Mouse (Mus musculus) monocyte, adult 5-6 weeks (primary cell): ENCODE measurements around the gene Myl9. TPM values are rescaled to one million over a fixed set of nuclear protein-coding genes. Genes with fewer than 3 reads are reported as not detected.
"Not testable (repeated sequence)": the region's sequence is repeated elsewhere in the genome, so short reads cannot be mapped to it uniquely, and the experiment has no call there.

Experiments used
- ATAC-seq: fragments of 153-309, 156-312 bp; replicated peaks from 2 replicates; pipeline ENCODE4 v1.8.0; 2017; ENCODE audit warnings: mild to moderate bottlenecking; ENCODE audit not compliant: low TSS enrichment, insufficient number of reproducible peaks, severe bottlenecking, poor library complexity, low FRiP score
- total RNA-seq: library from RNA; stranded (forward); fragments of 200-1000, 200-491, 200-594 nt; gene quantifications from 3 replicates; pipeline ENCODE4 v1.2.3, GENCODE M21; 2017

The Myl9 gene
- total RNA-seq, 1 experiment from 2014 or later = 5.0 TPM

DNA sequence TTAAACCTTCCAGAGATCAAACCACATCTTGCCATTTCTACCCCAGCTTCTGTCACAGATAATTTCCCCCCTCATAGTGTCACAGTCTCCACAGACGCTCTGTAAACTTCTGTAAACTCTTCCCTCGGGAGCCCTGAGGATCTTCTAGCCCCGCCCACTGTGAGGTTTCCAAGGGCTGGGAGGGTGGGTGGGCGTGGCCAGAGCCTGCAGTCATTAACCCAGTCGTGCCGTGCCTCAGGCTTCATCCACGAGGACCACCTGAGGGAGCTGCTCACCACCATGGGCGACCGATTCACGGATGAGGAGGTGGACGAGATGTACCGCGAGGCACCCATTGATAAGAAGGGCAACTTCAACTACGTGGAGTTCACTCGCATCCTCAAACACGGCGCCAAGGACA, 5.5 kb downstream of the Myl9 start:
- no peak for ATAC-seq

DNA sequence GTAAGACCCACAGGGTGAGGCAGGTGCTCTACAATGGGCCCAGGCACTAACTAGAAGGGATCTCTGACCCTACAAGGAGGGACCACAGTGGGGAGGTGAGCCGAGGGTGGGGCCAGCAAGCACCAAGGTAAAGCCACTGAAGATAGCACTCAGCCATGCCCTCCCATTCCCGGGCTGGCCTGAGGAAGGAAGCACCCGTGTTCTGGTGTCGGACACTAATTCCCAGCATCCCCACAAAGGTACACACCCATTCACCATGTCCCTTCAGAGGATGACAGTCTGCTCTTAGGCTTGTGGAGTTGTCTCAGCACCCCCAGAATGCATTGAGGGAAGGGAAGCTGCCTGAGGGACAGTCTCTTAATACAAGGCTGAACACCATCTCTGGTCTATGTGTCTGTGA, 6.1 kb downstream of the Myl9 start:
- ATAC-seq = no peak

DNA sequence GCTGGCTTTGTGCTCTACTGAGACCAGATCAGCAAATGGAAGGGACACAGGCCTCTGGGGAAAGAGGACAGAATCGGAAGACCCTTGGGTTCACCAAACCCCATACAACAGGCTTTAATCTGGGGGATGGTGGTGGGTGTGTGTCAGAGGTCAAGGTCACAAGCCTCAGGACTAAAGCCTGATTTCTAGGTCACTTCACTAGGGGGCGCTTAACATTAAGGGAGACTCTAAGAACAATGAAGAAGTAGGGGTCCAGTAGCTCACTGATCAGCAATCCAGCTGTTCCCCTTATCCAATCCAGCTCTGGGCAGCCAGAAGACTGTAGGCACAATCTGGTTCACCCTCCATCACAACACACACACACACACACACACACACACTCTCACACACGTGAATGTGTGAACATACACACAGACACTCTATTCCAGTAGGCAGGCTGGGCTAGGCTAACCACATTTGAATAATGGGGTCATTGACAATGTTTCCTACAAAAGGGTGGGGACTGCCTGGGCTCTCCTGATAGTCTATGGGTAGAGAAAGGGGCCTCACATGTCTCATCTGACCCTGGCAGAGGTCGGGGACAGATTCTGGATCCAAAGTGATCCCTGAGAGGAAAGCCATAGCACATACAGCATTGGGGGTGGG, 6.7 kb downstream of the Myl9 start:
- no peak for ATAC-seq

DNA sequence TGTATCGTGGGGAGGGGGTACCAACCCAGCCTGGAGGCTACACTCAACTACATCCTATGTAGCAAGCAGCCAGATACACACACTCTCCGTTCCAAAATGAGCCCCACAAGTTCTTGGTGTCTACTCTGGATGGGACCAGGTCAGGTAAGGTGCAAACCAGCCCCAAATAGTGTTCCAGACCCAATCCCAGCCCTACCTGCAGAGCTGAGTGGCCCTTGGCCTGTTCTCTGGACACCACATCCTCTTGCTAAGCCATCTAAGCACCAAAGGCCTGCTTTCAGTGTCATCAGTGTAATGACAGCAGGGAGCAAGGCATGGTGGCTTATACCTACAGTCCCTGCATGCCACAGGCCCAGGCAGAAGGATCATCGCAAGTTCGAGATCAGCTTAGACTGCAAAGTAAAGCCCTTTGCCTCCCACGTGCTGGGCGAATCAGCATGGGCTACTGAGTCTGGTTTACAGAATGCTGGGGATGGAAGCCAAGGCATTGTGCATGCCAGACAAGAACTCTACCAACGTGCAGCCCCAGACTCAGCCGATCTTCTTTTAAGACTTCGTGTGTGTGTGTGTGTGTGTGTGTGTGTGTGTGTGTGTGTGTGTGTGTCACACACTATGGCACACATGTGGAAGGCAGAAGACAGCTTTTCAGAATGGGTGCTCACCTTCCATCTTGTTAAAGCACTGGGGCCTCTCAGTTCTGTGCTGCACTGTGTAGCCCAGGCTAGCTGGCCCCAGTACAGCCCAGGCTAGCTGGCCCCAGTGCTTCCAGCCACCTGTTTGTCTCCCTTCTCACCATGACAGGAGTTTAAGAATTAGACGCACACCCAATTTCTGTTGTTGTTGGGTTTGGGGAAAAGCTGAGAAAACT, 7.5 kb downstream of the Myl9 start:
- no peak for ATAC-seq

DNA sequence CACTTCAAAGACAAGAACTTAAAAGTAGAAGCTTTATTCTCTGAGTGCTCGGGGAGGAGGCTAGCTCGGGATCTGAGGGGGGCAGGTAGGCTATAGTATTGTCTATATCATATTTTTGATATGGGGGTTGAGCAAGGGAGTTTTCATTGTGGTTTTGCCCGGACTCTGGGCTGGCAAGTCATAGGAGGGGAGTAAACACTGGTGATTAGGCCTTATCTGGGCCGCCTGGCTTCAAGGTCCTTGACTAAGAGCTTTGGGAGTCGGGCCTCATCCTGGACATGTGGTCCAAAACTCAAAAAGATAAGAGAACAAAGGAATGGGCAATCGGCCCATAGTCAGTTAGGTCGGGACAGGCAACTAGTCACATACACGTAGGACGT, 8.1 kb downstream of the Myl9 start:
- ATAC-seq = no peak

DNA sequence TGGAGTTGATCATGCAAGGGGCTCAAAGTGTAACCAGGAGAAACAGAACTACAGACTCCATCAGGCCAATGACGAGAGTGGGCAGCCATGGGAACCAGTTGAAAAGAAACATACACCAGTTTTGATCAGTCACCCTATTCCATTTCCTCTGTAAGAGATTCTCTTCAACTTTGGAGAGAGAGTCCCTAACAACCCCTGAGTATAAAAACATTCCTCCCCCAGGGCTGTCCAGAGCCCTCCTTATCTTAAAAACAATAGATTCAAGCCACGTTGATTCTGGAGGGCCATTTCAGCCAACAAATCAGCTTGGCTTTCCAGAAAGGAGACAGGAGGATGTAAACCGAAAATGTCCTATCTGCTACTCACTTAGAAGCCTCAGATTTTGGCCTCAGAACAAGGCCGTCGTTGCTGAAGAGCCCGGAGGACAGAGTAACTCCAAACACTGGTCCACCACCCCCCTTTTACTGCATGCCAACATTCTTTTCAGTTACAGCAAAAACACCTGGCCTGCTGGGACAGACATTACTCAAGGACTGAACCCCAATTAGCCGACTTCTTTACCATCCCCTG, 8.9 kb downstream of the Myl9 start:
- no peak for ATAC-seq

DNA sequence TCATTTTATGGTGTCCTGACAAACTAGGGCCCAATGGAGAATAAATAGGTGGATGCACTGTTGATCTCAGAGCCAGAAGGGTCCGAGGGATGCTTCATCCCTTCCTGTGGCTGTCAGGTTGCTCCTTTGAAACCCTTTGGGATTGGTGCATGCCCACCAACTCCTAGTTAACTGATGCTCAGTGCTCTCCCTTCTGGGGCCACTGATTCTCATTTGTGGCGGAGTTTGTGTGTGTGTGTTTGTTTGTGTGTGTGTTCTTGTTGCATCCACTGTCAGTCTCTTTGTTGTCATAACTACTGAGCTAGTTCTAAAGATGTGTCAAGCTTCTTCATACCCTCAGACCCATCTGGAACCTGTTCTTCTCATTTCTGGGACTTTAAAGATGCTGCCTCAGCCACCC, 9.7 kb downstream of the Myl9 start:
- ATAC-seq = no peak

DNA sequence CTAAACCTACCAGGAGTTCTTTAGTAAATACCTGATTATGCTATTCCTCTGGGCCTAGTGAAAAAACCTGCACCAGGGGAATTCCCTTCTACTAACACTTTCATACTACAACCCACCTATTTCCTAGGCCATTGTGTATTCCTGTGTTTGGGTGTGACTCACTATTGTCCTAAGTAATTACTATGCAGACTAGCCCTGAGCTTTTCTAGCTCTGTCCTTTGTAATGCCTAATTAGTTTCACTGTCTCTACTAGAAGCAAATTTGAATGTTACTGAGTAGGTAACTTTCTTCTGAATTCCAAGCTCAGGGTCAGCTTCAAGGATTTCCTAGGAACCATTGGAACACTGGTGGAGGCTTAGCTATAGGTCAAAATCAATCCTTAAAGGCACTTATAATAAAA, 11.1 kb downstream of the Myl9 start:
- ATAC-seq = not testable (repeated sequence)

DNA sequence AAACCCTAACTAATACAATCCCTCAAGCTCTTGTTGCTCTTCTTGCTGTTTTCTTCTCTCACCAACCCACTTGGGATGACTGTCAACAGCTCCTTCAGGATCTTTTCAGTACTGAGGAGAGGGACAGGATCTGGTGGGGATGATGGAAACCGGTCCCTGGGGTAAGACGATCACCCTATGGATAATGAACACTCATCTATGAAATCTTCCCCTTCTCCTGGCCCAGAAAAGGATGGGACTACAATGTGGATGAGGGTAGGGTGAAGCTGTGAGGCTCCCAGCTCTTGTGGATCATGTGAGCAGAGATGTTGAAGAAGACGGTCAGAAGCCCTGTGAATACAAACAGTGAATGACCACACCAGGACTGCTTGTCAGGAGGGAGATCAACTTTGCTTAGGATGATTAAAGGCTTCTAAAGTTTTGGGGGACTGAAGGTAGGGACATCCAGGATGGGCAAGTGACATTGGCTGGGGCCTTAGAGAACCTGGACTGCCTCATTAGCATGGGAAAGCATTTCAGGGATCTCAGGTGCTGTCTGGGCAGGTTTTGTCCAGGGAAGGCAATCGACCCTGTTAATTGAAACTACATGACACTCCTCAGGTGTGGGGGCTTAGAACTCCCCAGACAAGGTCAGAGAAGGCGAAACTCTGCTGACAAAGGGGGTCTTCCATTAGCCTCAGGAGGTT, 12.0 kb downstream of the Myl9 start:
- no peak for ATAC-seq

DNA sequence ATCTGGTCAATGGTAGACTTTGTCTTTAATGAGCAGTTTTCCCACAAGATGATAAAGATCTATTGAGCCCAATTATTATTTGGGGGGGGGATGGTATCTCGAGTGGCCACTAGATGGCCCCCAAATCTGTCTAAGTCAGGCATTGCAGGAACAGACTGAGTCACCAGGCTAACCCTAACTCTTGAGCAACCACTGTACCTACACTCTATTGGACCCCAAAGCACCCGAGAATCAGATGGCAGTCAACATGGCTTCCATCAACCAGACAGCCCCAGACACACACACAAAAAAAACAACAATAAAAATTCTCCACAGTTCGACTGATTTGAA, 12.5 kb downstream of the Myl9 start:
- no peak for ATAC-seq

DNA sequence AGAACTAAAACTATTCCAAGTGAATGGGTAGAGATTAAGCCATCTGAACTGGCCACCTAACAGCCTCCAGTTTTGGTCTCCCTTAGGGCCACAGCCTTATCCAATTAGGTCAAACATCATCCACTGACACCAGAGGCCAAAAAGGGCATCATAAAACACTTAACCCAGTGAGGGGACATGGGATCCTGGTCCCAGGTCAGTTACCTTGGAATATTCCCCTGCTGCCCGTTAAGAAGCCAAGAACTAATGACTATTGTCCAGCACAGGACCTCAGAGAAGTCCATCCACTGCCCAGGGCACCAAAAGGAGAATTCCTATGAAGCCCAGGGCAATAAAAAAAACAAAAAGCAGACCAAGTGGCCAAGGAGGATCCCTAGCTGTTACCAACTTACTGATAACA, 13.6 kb downstream of the Myl9 start:
- no peak for ATAC-seq

DNA sequence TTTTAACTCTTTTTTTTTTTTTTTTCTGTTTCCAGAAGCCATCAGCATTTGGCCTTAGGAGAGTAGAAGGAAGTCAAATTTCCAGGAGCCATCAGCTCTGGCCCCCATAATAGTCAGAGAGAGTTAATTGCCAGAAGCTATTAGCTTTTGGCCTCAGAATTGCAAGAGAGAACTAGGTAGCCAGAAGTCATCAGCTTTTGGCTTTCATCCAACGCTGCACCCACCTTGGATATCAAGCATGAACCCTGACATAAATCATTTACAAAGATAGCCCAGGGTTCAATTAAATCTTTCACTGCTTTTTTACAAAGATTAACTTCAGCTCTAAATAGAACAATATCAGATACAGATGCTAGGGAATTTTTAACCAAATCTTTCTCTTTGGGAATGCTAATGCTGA, 23.3 kb downstream of the Myl9 start:
- no peak for ATAC-seq

DNA sequence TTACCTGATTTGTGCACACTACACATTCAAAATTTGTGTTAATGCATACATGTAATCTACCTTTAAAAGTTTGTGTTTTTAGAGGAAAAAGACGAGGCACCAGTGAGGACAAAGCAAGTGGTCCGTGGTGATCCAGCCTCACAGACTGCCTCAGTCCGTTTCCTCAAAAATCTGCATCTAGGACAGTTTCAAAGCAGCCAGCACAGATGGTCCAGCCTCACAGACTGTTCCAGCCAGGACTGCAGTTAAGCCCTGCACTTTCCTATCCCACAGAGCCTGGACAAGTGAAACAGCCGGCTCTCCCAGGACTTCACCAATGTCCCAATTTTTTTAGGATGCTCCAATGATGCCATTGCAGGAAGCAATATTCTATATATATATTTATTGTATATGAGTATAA, 25.8 kb downstream of the Myl9 start:
- ATAC-seq = no peak

DNA sequence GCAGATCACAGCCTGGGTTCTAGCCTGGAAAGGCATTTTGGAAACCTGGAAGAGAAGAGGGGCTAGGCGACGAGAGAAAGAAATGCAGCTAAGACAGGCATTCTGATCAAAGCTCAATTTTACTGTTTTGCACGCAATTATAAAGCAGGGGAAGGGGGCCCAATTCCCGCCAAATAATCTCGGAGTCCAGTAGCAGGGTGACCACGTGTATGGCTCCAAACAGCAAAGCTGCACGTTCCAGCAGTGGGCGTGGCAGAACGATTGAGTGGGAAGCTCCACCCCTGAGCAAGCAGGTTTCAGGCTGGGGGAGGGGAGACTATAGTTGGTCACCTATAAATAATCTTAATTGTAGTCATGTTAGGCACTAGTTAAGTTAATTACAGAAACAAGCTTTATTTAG, 26.9 kb downstream of the Myl9 start:
- ATAC-seq = not testable (repeated sequence)

DNA sequence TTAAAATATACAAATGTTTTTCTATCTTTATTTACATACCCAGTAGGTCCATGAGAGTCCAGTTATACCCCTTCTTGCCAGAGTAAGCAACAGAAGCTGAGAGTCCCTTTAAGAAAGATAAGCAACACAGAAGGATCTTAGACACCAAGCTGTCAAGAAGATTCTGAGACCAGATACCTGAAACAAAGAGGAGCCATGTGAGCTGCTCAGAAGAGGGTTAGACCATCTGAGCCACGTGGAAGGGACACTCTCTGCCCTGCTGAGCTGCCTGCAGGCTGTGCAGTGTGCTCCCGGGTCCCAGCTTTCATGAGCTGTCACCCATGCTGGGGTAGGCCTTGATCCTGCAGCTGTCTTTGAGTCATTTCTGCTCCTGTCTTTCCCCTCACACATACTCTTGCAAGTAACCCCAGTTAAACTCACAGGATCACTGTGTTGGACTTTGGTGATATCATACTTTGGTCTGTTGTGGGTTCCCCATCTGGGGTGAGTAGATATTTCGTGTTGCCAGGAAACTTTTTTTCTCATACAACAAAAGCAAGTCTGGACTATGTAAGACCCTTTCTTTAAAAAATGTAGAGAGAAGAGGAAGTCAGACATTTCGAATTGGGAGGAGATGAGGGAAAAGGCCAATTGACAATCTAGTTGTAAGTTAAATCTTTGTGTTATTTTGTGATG, 28.6 kb downstream of the Myl9 start:
- no peak for ATAC-seq

DNA sequence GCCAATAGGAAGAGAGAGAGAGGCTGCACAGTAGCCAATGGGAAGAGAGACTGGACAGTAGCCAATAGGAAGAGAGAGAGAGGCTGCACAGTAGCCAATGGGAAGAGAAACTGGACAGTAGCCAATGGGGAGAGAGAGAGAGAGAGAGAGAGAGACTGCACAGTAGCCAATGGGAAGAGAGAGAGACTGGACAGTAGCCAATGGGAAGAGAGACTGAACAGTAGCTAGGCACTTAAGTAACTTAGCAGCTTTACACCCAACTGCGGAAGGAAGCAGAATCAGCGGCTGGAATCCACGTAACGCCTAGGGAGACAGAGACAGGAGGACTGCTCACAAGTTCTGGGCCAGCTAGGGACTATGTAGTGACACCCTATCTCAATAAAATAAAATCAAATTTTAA, 29.4 kb downstream of the Myl9 start:
- no peak for ATAC-seq

DNA sequence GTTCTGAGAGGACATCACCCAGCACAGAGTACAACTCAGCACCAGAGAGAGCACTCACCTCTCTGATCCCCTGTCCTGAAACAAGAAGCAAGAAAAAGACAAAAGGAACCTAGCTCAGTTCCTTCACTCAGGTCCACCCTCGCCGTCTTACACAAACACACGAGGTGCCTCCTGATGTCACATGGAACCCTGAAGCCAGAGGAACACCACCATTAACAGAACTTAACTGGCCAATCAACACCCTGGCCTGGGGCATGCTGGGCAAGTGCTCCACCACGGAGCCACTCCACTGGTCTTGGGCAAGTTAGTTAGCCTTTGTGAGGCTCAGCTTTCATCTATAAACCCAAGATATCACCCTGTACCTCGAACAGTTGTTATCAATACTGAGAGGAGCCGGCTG, 31.7 kb downstream of the Myl9 start:
- no peak for ATAC-seq

DNA sequence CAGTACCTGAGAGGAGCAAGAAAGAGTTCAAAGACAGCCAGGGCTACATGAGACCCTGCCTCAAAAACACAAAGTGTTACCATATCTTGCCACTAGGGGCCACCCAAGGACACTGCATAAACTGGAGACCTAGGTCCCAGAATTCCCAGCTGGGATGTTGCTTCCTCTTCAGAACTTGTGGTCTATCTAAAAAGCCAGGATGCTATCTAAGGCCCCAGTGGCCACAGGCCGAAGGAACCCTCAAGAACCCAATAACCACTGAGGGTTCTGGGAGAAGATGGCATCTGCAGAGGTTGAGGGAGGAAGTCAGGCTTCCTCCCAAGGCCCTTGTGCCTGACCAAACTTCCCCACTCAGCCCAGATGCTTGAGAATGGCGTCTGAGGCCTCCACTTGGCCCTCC, 34.4 kb downstream of the Myl9 start:
- 0 out of 2 replicates have a peak, but pooled peaks have one; percentile 40 for ATAC-seq

DNA sequence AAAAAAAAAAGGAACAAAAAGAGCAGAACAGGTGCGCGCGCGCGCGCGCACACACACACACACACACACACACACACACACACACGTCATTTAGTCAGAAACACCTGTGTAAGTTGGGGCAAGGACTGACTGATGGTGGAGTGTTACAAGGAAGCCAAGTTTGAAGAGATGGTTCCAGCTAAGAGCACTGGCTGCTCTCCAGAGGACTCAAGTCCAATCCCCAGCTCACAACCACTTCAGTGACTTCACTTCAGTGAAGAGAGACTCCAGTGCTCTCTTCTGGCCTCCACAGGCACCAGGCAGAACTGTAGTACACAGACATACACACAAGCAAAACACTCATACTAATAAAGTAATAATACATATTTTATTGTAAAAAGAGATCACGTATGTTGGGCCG, 35.5 kb downstream of the Myl9 start:
- no peak for ATAC-seq
